In genomic region chr3:100160682-100161445, GRCm38 (mm10) we compare ENCODE assay signal across 8 mouse cellular contexts. TPM values are rescaled to one million over a fixed set of nuclear protein-coding genes. Genes with fewer than 3 reads are reported as not detected.
A peak's percentile ranks its signal among the peaks of the same experiment; 100 is the strongest.
DNase-seq lines count a peak whose midpoint lies in the region; ATAC-seq lines count a peak whose summit lies in the region.

No protein-coding gene starts in this region.

- H3K27ac ChIP-seq in kidney, embryonic 15.5 days = no peak overlapping the region
- no peak overlapping the region for H3K27ac ChIP-seq in embryonic facial prominence, embryonic 11.5 days (replicated peaks; ENCODE audit: low read depth, low read length)
- no peak overlapping the region for H3K27ac ChIP-seq in intestine, embryonic 16.5 days (ENCODE audit: low read length)

- H3K27me3 ChIP-seq in kidney, embryonic 15.5 days = no peaks in the 10 kb centered on the region
- H3K27me3 ChIP-seq in embryonic facial prominence, embryonic 11.5 days (ENCODE audit: control insufficient read depth, insufficient read depth, low read length) = no peaks in the 10 kb centered on the region
- no peaks in the 10 kb centered on the region for H3K27me3 ChIP-seq in intestine, embryonic 16.5 days (replicated peaks; ENCODE audit: control insufficient read depth, insufficient read depth, low read length)

- H3K4me2 ChIP-seq in kidney, embryonic 15.5 days = peak overlapping the region; percentile 85
- peak overlapping the region; percentile 61; the same call in 1 of the 2 replicates for H3K4me2 ChIP-seq in embryonic facial prominence, embryonic 11.5 days (ENCODE audit: low read depth, low read length)
- H3K4me2 ChIP-seq in intestine, embryonic 16.5 days (ENCODE audit: low read depth, low read length) = peak overlapping the region; percentile 71

- H3K9me3 ChIP-seq in kidney, embryonic 15.5 days (replicated peaks) = no peaks in the 10 kb centered on the region
- no peaks in the 10 kb centered on the region for H3K9me3 ChIP-seq in embryonic facial prominence, embryonic 11.5 days (replicated peaks; ENCODE audit: control insufficient read depth, low read length)
- no peaks in the 10 kb centered on the region for H3K9me3 ChIP-seq in intestine, embryonic 16.5 days (ENCODE audit: control insufficient read depth, low read length)

- peak overlapping the region; percentile 93 for H3K4me3 ChIP-seq in kidney, embryonic 15.5 days (replicated peaks)
- no peak overlapping the region; the same call in 1 of the 2 replicates for H3K4me3 ChIP-seq in embryonic facial prominence, embryonic 11.5 days (ENCODE audit: low read depth, low read length)
- peak overlapping the region; percentile 91 for H3K4me3 ChIP-seq in intestine, embryonic 16.5 days (ENCODE audit: low read length)

- H3K4me1 ChIP-seq in kidney, embryonic 15.5 days = peaks cover 19% of the 10 kb centered on the region
- no peaks in the 10 kb centered on the region for H3K4me1 ChIP-seq in embryonic facial prominence, embryonic 11.5 days (ENCODE audit: control insufficient read depth, insufficient read depth, low read length)
- H3K4me1 ChIP-seq in intestine, embryonic 16.5 days (ENCODE audit: control insufficient read depth, insufficient read depth, low read length) = peaks cover 18% of the 10 kb centered on the region

- peak overlapping the region; percentile 79 for H3K9ac ChIP-seq in kidney, embryonic 15.5 days
- H3K9ac ChIP-seq in embryonic facial prominence, embryonic 11.5 days (replicated peaks; ENCODE audit: low read length) = peak overlapping the region; percentile 77; the same call in 1 of the 2 replicates
- H3K9ac ChIP-seq in intestine, embryonic 16.5 days (ENCODE audit: low read depth, low read length) = peak overlapping the region; percentile 86

- WGBS in kidney, embryonic 15.5 days = 81% methylated on average over 15 of the region's 15 CpGs
- 88% methylated on average over 15 of the region's 15 CpGs for WGBS in embryonic facial prominence, embryonic 11.5 days
- 84% methylated on average over 15 of the region's 15 CpGs for WGBS in intestine, embryonic 16.5 days

- peaks cover 42% of the 10 kb centered on the region for H3K36me3 ChIP-seq in kidney, embryonic 15.5 days
- 0 out of 2 replicates have a peak, but pooled peaks cover 3% of the 10 kb centered on the region for H3K36me3 ChIP-seq in embryonic facial prominence, embryonic 11.5 days (replicated peaks; ENCODE audit: control insufficient read depth, insufficient read depth, low read depth, low read length)
- H3K36me3 ChIP-seq in intestine, embryonic 16.5 days (ENCODE audit: control insufficient read depth, insufficient read depth, low read length) = 0 out of 2 replicates have a peak, but pooled peaks cover 9% of the 10 kb centered on the region

- no peak for ATAC-seq in kidney, embryonic 15.5 days (replicated peaks; ENCODE audit: low FRiP score)
- no peak for ATAC-seq in embryonic facial prominence, embryonic 11.5 days (replicated peaks; ENCODE audit: insufficient number of reproducible peaks, low FRiP score, low TSS enrichment, low read depth)
- no peak for ATAC-seq in intestine, embryonic 16.5 days
- peak; percentile 51 for ATAC-seq in monocyte, adult 5-6 weeks (replicated peaks; ENCODE audit: insufficient number of reproducible peaks, low FRiP score, low TSS enrichment, poor library complexity, severe bottlenecking)

- DNase-seq in kidney, postnatal 25 days = no peak
- DNase-seq in embryonic facial prominence, embryonic 11.5 days (ENCODE audit: low spot score) = no peak
- DNase-seq in adrenal gland, adult 18-20 months (ENCODE audit: low spot score in 2 of 2) = no peak
- DNase-seq in gastrocnemius, adult 18-20 months (ENCODE audit: low spot score) = no peak
- no peak for DNase-seq in adrenal gland, adult (ENCODE audit: inconsistent age in 2 of 2, low spot score in 1 of 2)

RNA-seq across cellular contexts. Expression of gene Gdap2, which starts 1.3 kb away (rescaled TPM):
- 24.9 and 26.1 TPM in 2 replicates for polyA plus RNA-seq in kidney, embryonic 15.5 days (2015; fragmentation: Nextera tagmentation; extraction: Ambion mirVana)
- polyA plus RNA-seq in embryonic facial prominence, embryonic 11.5 days (2014; fragmentation: Nextera tagmentation; extraction: Ambion mirVana) = 33.9 and 35.2 TPM in 2 replicates
- polyA plus RNA-seq in intestine, embryonic 16.5 days (2015; fragmentation: Nextera tagmentation; extraction: Ambion mirVana) = 38.2 and 43.2 TPM in 2 replicates
- total RNA-seq in monocyte, adult 5-6 weeks (2017) = 37.7 to 68.7 TPM (median 59.0 TPM) in 3 replicates
- total RNA-seq in adrenal gland, adult 18-20 months (2021) = 10 to 100 TPM; 17.1 to 21.4 TPM
- 1 to 10 TPM; 5.9 TPM for total RNA-seq in gastrocnemius, adult 18-20 months (2021)

RNA-seq across cellular contexts. Expression of gene Wdr3, which starts 1.3 kb away (rescaled TPM):
- polyA plus RNA-seq in kidney, embryonic 15.5 days (2015; fragmentation: Nextera tagmentation; extraction: Ambion mirVana) = 45.3 and 48.5 TPM in 2 replicates
- polyA plus RNA-seq in embryonic facial prominence, embryonic 11.5 days (2014; fragmentation: Nextera tagmentation; extraction: Ambion mirVana) = 63.0 and 69.6 TPM in 2 replicates
- polyA plus RNA-seq in intestine, embryonic 16.5 days (2015; fragmentation: Nextera tagmentation; extraction: Ambion mirVana) = 34.9 and 35.4 TPM in 2 replicates
- 106 to 184 TPM (median 140 TPM) in 3 replicates for total RNA-seq in monocyte, adult 5-6 weeks (2017)
- 10 to 100 TPM; 24.7 to 33.8 TPM for total RNA-seq in adrenal gland, adult 18-20 months (2021)
- total RNA-seq in gastrocnemius, adult 18-20 months (2021) = 1 to 10 TPM; 8.4 to 9.8 TPM
